Mouse (Mus musculus) intestine, embryonic 15.5 days (tissue): Measurements from ENCODE around the gene Uspl1. TPM values are rescaled to one million over a fixed set of nuclear protein-coding genes. Genes with fewer than 3 reads are reported as not detected.

Experiments used
- ATAC-seq: fragments of 200-750 bp; cut with Nextera tagmentation; 2 replicates; pipeline ENCODE4 v1.8.0; 2017; ENCODE audit warnings: moderate TSS enrichment, moderate library complexity
- H3K27ac ChIP-seq: fragments of 300-500 bp; sonication (generic); 2 replicates; pipeline ENCODE4 v1.5.1; 2015; ENCODE audit warnings: mild to moderate bottlenecking, inconsistent platforms
- H3K27me3 ChIP-seq: fragments of 300-500 bp; sonication (generic); replicated peaks from 2 replicates; pipeline ENCODE4 v1.6.1; 2015; ENCODE audit warnings: inconsistent platforms
- H3K36me3 ChIP-seq: fragments of 300-500 bp; sonication (generic); 2 replicates; pipeline ENCODE4 v1.6.1; 2015; ENCODE audit warnings: inconsistent platforms
- H3K4me1 ChIP-seq: fragments of 300-500 bp; sonication (generic); replicated peaks from 2 replicates; pipeline ENCODE4 v1.6.1; 2015; ENCODE audit warnings: inconsistent platforms
- H3K4me2 ChIP-seq: fragments of 300-500 bp; sonication (generic); replicated peaks from 2 replicates; pipeline ENCODE4 v1.6.1; 2015; ENCODE audit warnings: mild to moderate bottlenecking, inconsistent platforms
- H3K4me3 ChIP-seq: fragments of 300-500 bp; sonication (generic); replicated peaks from 2 replicates; pipeline ENCODE4 v1.5.1; 2015; ENCODE audit warnings: inconsistent platforms
- H3K9ac ChIP-seq: fragments of 300-500 bp; sonication (generic); 2 replicates; pipeline ENCODE4 v1.6.1; 2015; ENCODE audit warnings: inconsistent platforms
- H3K9me3 ChIP-seq: fragments of 300-500 bp; sonication (generic); 2 replicates; pipeline ENCODE4 v1.6.1; 2016; ENCODE audit warnings: inconsistent platforms
- WGBS: fragments of 180-500 bp; shearing (Covaris S2); methylation state at CpG from one replicate; pipeline ENCODE4 v1.1.7; 2015; 5-methylcytosine and 5-hydroxymethylcytosine counted together
- polyA plus RNA-seq: library from polyadenylated mRNA; unstranded; fragments of >200 nt; fragmentation: Nextera tagmentation; extraction: Ambion mirVana; gene quantifications from 2 replicates; pipeline ENCODE4 v1.2.1, GENCODE M21; 2015

Uspl1 gene
- polyA plus RNA-seq, 1 experiment from 2014 or later = 37.1 TPM

GRCm38 (mm10) chr5:149247047-149247904 lies 63.1 kb downstream of the Uspl1 start:
- Histone ChIP-seq H3K4me1 (peaks cover 18% of the 10 kb centered on the region), H3K9ac (no peak overlapping the region), H3K27me3 (no peaks in the 10 kb centered on the region), H3K4me2 (peak overlapping the region; percentile 28), H3K27ac (no peak overlapping the region), H3K9me3 (no peaks in the 10 kb centered on the region), H3K36me3 (no peaks in the 10 kb centered on the region), H3K4me3 (no peak overlapping the region)
- WGBS = 33% methylated on average over 20 of the region's 20 CpGs
- 0 out of 2 replicates have a peak, but pooled peaks have one; percentile 11 for ATAC-seq

- no peak overlapping the region for H3K9ac ChIP-seq
- no peaks in the 10 kb centered on the region for H3K36me3 ChIP-seq
- no peak overlapping the region for H3K4me3 ChIP-seq
- peaks cover 3% of the 10 kb centered on the region; the same call in 1 of the 2 replicates for H3K4me1 ChIP-seq
- H3K4me2 ChIP-seq = no peak overlapping the region
- WGBS = 70% methylated on average over 3 of the region's 3 CpGs
- H3K27ac ChIP-seq = no peak overlapping the region
- no peak for ATAC-seq
- H3K9me3 ChIP-seq = no peaks in the 10 kb centered on the region
- no peaks in the 10 kb centered on the region for H3K27me3 ChIP-seq
Observed at GRCm38 (mm10) chr5:149252303-149252702, 68.2 kb downstream of the Uspl1 start.

GRCm38 (mm10) chr5:149253491-149253890 lies 69.3 kb downstream of the Uspl1 start:
- no peak for ATAC-seq
- WGBS = 59% methylated on average over 2 of the region's 2 CpGs

GRCm38 (mm10) chr5:149255522-149255921 lies 71.4 kb downstream of the Uspl1 start:
- no peak for ATAC-seq
- Histone ChIP-seq H3K36me3 (no peaks in the 10 kb centered on the region), H3K4me2 (no peak overlapping the region), H3K4me3 (no peak overlapping the region), H3K27ac (no peak overlapping the region), H3K9me3 (no peaks in the 10 kb centered on the region), H3K4me1 (0 out of 2 replicates have a peak, but pooled peaks cover 7% of the 10 kb centered on the region), H3K27me3 (no peaks in the 10 kb centered on the region), H3K9ac (no peak overlapping the region)
- WGBS = 78% methylated on average over 2 of the region's 2 CpGs

More at GRCm38 (mm10) chr5:149253491-149253890, 69.3 kb downstream of the Uspl1 start:
- H3K4me1 ChIP-seq = no peaks in the 10 kb centered on the region
- H3K27me3 ChIP-seq = no peaks in the 10 kb centered on the region
- H3K4me2 ChIP-seq = no peak overlapping the region
- no peak overlapping the region for H3K9ac ChIP-seq
- no peak overlapping the region for H3K4me3 ChIP-seq
- H3K36me3 ChIP-seq = no peaks in the 10 kb centered on the region
- no peak overlapping the region for H3K27ac ChIP-seq
- no peaks in the 10 kb centered on the region for H3K9me3 ChIP-seq

- 54% methylated on average over 14 of the region's 14 CpGs for WGBS
- ATAC-seq = 0 out of 2 replicates have a peak, but pooled peaks have one; percentile 15
Observed at GRCm38 (mm10) chr5:149257518-149258281, 73.5 kb downstream of the Uspl1 start.

GRCm38 (mm10) chr5:149259093-149259492 lies 74.9 kb downstream of the Uspl1 start:
- Histone ChIP-seq H3K27me3 (no peaks in the 10 kb centered on the region), H3K4me1 (0 out of 2 replicates have a peak, but pooled peaks cover 7% of the 10 kb centered on the region), H3K4me2 (peak overlapping the region; percentile 42), H3K4me3 (no peak overlapping the region), H3K9ac (no peak overlapping the region), H3K27ac (no peak overlapping the region), H3K36me3 (no peaks in the 10 kb centered on the region), H3K9me3 (no peaks in the 10 kb centered on the region)
- ATAC-seq = peak; percentile 39; the same call in 1 of the 2 replicates
- 33% methylated on average over 16 of the region's 16 CpGs for WGBS

More at GRCm38 (mm10) chr5:149257518-149258281, 73.5 kb downstream of the Uspl1 start:
- Histone ChIP-seq H3K27ac (no peak overlapping the region), H3K36me3 (no peaks in the 10 kb centered on the region), H3K4me3 (no peak overlapping the region), H3K9ac (no peak overlapping the region), H3K4me2 (no peak overlapping the region), H3K4me1 (0 out of 2 replicates have a peak, but pooled peaks cover 7% of the 10 kb centered on the region), H3K27me3 (no peaks in the 10 kb centered on the region), H3K9me3 (no peaks in the 10 kb centered on the region)

- Histone ChIP-seq H3K36me3 (no peaks in the 10 kb centered on the region), H3K9me3 (no peaks in the 10 kb centered on the region), H3K4me3 (no peak overlapping the region), H3K9ac (no peak overlapping the region), H3K4me2 (no peak overlapping the region), H3K27me3 (no peaks in the 10 kb centered on the region), H3K4me1 (0 out of 2 replicates have a peak, but pooled peaks cover 7% of the 10 kb centered on the region), H3K27ac (no peak overlapping the region)
- 72% methylated on average over 7 of the region's 7 CpGs for WGBS
- ATAC-seq = no peak
Observed at GRCm38 (mm10) chr5:149261449-149261848, 77.3 kb downstream of the Uspl1 start.

GRCm38 (mm10) chr5:149261866-149262265 lies 77.7 kb downstream of the Uspl1 start:
- no peak overlapping the region for H3K4me3 ChIP-seq
- no peak for ATAC-seq
- H3K27me3 ChIP-seq = no peaks in the 10 kb centered on the region
- H3K27ac ChIP-seq = no peak overlapping the region
- H3K4me1 ChIP-seq = 0 out of 2 replicates have a peak, but pooled peaks cover 7% of the 10 kb centered on the region
- no peaks in the 10 kb centered on the region for H3K9me3 ChIP-seq
- H3K9ac ChIP-seq = no peak overlapping the region
- no peaks in the 10 kb centered on the region for H3K36me3 ChIP-seq
- H3K4me2 ChIP-seq = no peak overlapping the region
- whole genome bisulfite sequencing = 70% methylated on average over 6 of the region's 6 CpGs

GRCm38 (mm10) chr5:149264405-149264804 lies 80.3 kb downstream of the Uspl1 start, which contains the start of gene Alox5ap:
TSS of gene Alox5ap (plus strand) at chr5:149264767.
- H3K27me3 ChIP-seq = no peaks in the 10 kb centered on the region
- H3K4me2 ChIP-seq = no peak within 1 kb of the TSS
- no peaks in the 10 kb centered on the region for H3K9me3 ChIP-seq
- H3K27ac ChIP-seq = no peak within 1 kb of the TSS
- WGBS = 61% methylated on average over 4 of the region's 4 CpGs
- no peaks in the 10 kb centered on the region for H3K4me1 ChIP-seq
- ATAC-seq = no peak
- no peak within 1 kb of the TSS for H3K4me3 ChIP-seq
- H3K9ac ChIP-seq = no peak within 1 kb of the TSS
- no peaks in the 10 kb centered on the region for H3K36me3 ChIP-seq

GRCm38 (mm10) chr5:149264878-149265279 lies 80.7 kb downstream of the Uspl1 start:
- H3K36me3 ChIP-seq = no peaks in the 10 kb centered on the region
- ATAC-seq = no peak
- H3K9ac ChIP-seq = no peak overlapping the region
- no peak overlapping the region for H3K27ac ChIP-seq
- WGBS = 53% methylated on average over 6 of the region's 6 CpGs
- no peaks in the 10 kb centered on the region for H3K27me3 ChIP-seq
- H3K9me3 ChIP-seq = no peaks in the 10 kb centered on the region
- no peaks in the 10 kb centered on the region for H3K4me1 ChIP-seq
- no peak overlapping the region for H3K4me3 ChIP-seq
- H3K4me2 ChIP-seq = no peak overlapping the region
